Mouse (Mus musculus) midbrain, embryonic 13.5 days (tissue): ENCODE data around the gene Uvssa. TPM values are rescaled to one million over a fixed set of nuclear protein-coding genes. Genes with fewer than 3 reads are reported as not detected.

Experiments
- ATAC-seq: fragments of 200-750 bp; cut with Nextera tagmentation; 2 replicates; pipeline ENCODE4 v1.8.0; 2017; ENCODE audit warnings: mild to moderate bottlenecking, moderate TSS enrichment, moderate library complexity
- H3K27ac ChIP-seq: fragments of 300-500 bp; sonication (generic); 2 replicates; pipeline ENCODE4 v1.5.1; 2015; ENCODE audit warnings: inconsistent platforms, mild to moderate bottlenecking, moderate library complexity
- H3K27me3 ChIP-seq: fragments of 300-500 bp; sonication (generic); 2 replicates; pipeline ENCODE4 v1.6.1; 2015; ENCODE audit warnings: mild to moderate bottlenecking, inconsistent platforms
- H3K36me3 ChIP-seq: fragments of 300-500 bp; sonication (generic); 2 replicates; pipeline ENCODE4 v1.6.1; 2015; ENCODE audit warnings: mild to moderate bottlenecking, inconsistent platforms
- H3K4me1 ChIP-seq: fragments of 300-500 bp; sonication (generic); replicated peaks from 2 replicates; pipeline ENCODE4 v1.6.1; 2015; ENCODE audit warnings: inconsistent platforms
- H3K4me2 ChIP-seq: fragments of 300-500 bp; sonication (generic); replicated peaks from 2 replicates; pipeline ENCODE4 v1.6.1; 2015; ENCODE audit warnings: moderate library complexity, mild to moderate bottlenecking, inconsistent platforms
- H3K4me3 ChIP-seq: fragments of 300-500 bp; sonication (generic); replicated peaks from 2 replicates; pipeline ENCODE4 v1.5.1; 2015; ENCODE audit warnings: mild to moderate bottlenecking, inconsistent platforms
- H3K9ac ChIP-seq: fragments of 300-500 bp; sonication (generic); replicated peaks from 2 replicates; pipeline ENCODE4 v1.6.1; 2015; ENCODE audit warnings: mild to moderate bottlenecking, inconsistent platforms
- H3K9me3 ChIP-seq: fragments of 300-500 bp; sonication (generic); 2 replicates; pipeline ENCODE4 v1.6.1; 2016; ENCODE audit warnings: mild to moderate bottlenecking, inconsistent platforms
- WGBS: fragments of 180-500 bp; shearing (Covaris S2); methylation state at CpG from one replicate; pipeline ENCODE4 v1.1.7; 2015; 5-methylcytosine and 5-hydroxymethylcytosine counted together
- polyA plus RNA-seq: library from polyadenylated mRNA; unstranded; fragments of >200 nt; fragmentation: Nextera tagmentation; extraction: Ambion mirVana; gene quantifications from 2 replicates; pipeline ENCODE4 v1.2.1, GENCODE M21; 2015

Gene Uvssa
- polyA plus RNA-seq, 1 experiment from 2014 or later, result 9.9 TPM

DNA sequence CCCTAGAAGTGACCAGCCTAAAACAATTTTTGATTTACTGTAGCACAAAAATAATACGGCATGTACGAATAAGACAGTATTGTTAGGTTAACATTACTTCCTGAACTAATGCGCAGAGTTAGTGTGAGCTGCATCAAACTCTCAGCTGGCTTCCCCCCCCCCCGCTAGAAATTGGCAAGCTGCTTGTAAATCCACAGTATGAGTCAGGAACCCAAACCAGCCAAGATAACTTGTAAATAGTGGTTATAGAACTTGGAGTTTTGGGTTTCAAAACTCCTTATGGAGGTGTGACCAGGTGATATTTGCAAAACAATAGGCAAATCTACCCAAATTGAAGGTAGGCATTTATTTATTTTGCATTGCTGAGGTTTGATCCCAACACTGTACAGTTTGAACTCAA lies 28.6 kb upstream of the Uvssa start:
- no peaks in the 10 kb centered on the region for H3K27me3 ChIP-seq
- H3K9me3 ChIP-seq, result no peaks in the 10 kb centered on the region
- H3K4me2 ChIP-seq, result no peak overlapping the region
- H3K27ac ChIP-seq, result no peak overlapping the region
- WGBS, result 77% methylated on average over 4 of the region's 4 CpGs
- H3K36me3 ChIP-seq, result 0 out of 2 replicates have a peak, but pooled peaks cover 3% of the 10 kb centered on the region
- no peak overlapping the region for H3K4me3 ChIP-seq
- no peak overlapping the region for H3K9ac ChIP-seq
- ATAC-seq, result no peak
- peaks cover 13% of the 10 kb centered on the region; the same call in 1 of the 2 replicates for H3K4me1 ChIP-seq

GRCm38 (mm10) chr5:33351556-33352272 lies 26.6 kb upstream of the Uvssa start:
- Histone ChIP-seq H3K4me2 (no peak overlapping the region), H3K27ac (no peak overlapping the region), H3K9ac (no peak overlapping the region), H3K36me3 (no peaks in the 10 kb centered on the region), H3K4me3 (no peak overlapping the region), H3K4me1 (peaks cover 14% of the 10 kb centered on the region; the same call in 1 of the 2 replicates), H3K9me3 (no peaks in the 10 kb centered on the region), H3K27me3 (no peaks in the 10 kb centered on the region)
- no peak for ATAC-seq
- 86% methylated on average over 3 of the region's 3 CpGs for WGBS

- Histone ChIP-seq H3K36me3 (no peaks in the 10 kb centered on the region), H3K9me3 (no peaks in the 10 kb centered on the region), H3K9ac (no peak overlapping the region), H3K4me3 (no peak overlapping the region), H3K27me3 (no peaks in the 10 kb centered on the region), H3K4me1 (peaks cover 14% of the 10 kb centered on the region; the same call in 1 of the 2 replicates), H3K27ac (no peak overlapping the region), H3K4me2 (no peak overlapping the region)
- no peak for ATAC-seq
- WGBS, result 79% methylated on average over 8 of the region's 8 CpGs
Measured at GRCm38 (mm10) chr5:33352273-33352645, 26.1 kb upstream of the Uvssa start.

GRCm38 (mm10) chr5:33353011-33353410 lies 25.3 kb upstream of the Uvssa start:
- Histone ChIP-seq H3K9ac (no peak overlapping the region), H3K27ac (no peak overlapping the region), H3K4me1 (peaks cover 18% of the 10 kb centered on the region; the same call in 1 of the 2 replicates), H3K36me3 (0 out of 2 replicates have a peak, but pooled peaks cover 1% of the 10 kb centered on the region), H3K27me3 (no peaks in the 10 kb centered on the region), H3K4me3 (no peak overlapping the region), H3K4me2 (no peak overlapping the region), H3K9me3 (no peaks in the 10 kb centered on the region)
- ATAC-seq, result no peak
- WGBS, result 86% methylated on average over 3 of the region's 3 CpGs

GRCm38 (mm10) chr5:33357494-33357893 lies 20.9 kb upstream of the Uvssa start:
- Histone ChIP-seq H3K4me3 (no peak overlapping the region), H3K9ac (no peak overlapping the region), H3K36me3 (peaks cover 42% of the 10 kb centered on the region), H3K4me1 (peaks cover 28% of the 10 kb centered on the region), H3K27me3 (no peaks in the 10 kb centered on the region), H3K27ac (no peak overlapping the region), H3K9me3 (no peaks in the 10 kb centered on the region), H3K4me2 (no peak overlapping the region)
- no peak for ATAC-seq
- WGBS, result 95% methylated on average over 1 of the region's 1 CpGs

GRCm38 (mm10) chr5:33358467-33358866 lies 19.9 kb upstream of the Uvssa start:
- WGBS, result 92% methylated on average over 4 of the region's 4 CpGs
- Histone ChIP-seq H3K9ac (no peak overlapping the region), H3K9me3 (no peaks in the 10 kb centered on the region), H3K4me3 (no peak overlapping the region), H3K4me1 (peaks cover 21% of the 10 kb centered on the region), H3K36me3 (peaks cover 52% of the 10 kb centered on the region), H3K27ac (no peak overlapping the region), H3K4me2 (no peak overlapping the region), H3K27me3 (no peaks in the 10 kb centered on the region)
- no peak for ATAC-seq

DNA sequence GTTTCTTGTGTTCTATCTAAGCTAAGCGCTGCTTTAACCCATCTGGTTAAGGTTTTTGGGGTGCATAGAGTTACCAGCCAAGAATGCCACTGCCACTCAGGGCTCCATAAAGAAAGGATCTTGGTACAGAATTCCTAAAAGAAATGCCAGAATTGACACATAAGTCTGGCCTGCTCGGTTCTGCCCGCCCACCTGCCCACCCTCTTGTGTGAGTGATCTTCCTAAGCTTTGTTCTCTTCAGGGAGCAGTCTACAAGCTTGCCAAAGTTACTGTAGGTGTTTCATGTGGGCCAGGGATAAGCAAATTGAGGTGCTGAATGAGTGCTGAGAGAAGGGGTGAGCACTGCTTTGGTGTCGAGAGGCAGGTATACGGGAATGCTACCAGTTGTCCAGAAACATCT lies 15.1 kb upstream of the Uvssa start:
- Histone ChIP-seq H3K27ac (no peak overlapping the region), H3K4me3 (no peak overlapping the region), H3K9me3 (no peaks in the 10 kb centered on the region), H3K36me3 (peaks cover 94% of the 10 kb centered on the region), H3K4me1 (peaks cover 10% of the 10 kb centered on the region), H3K27me3 (no peaks in the 10 kb centered on the region), H3K4me2 (no peak overlapping the region), H3K9ac (no peak overlapping the region)
- WGBS, result 93% methylated on average over 5 of the region's 5 CpGs
- no peak for ATAC-seq

GRCm38 (mm10) chr5:33368651-33369050 lies 9.7 kb upstream of the Uvssa start:
- Histone ChIP-seq H3K27ac (no peak overlapping the region), H3K9me3 (no peaks in the 10 kb centered on the region), H3K9ac (no peak overlapping the region), H3K36me3 (peaks cover 99% of the 10 kb centered on the region), H3K4me3 (no peak overlapping the region), H3K4me2 (no peak overlapping the region), H3K4me1 (no peaks in the 10 kb centered on the region), H3K27me3 (no peaks in the 10 kb centered on the region)
- WGBS, result 91% methylated on average over 4 of the region's 4 CpGs
- ATAC-seq, result no peak

DNA sequence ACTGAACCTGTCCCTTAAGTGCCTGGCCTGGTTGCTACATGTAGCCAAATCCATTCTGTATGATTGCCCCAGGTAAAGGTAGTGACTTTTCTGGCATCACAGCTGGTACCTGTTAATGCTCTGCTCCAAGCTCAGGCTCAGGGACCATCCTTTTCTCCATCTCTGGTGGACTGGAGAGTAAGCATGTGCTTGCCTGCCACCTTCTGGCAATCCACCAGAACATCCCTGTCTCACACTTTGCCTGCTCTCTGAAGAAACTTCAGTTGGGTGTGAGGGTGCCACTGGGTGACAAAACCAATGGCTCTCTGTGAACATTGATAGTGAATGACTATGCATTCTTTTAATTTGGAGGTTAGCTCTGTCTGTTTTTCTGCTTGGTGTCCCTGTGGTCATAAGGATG lies 7.2 kb upstream of the Uvssa start:
- H3K27ac ChIP-seq, result no peak overlapping the region
- H3K27me3 ChIP-seq, result no peaks in the 10 kb centered on the region
- no peaks in the 10 kb centered on the region for H3K9me3 ChIP-seq
- no peak overlapping the region for H3K4me2 ChIP-seq
- H3K4me3 ChIP-seq, result no peak overlapping the region
- no peaks in the 10 kb centered on the region for H3K4me1 ChIP-seq
- peaks cover 82% of the 10 kb centered on the region for H3K36me3 ChIP-seq
- no peak overlapping the region for H3K9ac ChIP-seq
- ATAC-seq, result 0 out of 2 replicates have a peak, but pooled peaks have one; percentile 27

DNA sequence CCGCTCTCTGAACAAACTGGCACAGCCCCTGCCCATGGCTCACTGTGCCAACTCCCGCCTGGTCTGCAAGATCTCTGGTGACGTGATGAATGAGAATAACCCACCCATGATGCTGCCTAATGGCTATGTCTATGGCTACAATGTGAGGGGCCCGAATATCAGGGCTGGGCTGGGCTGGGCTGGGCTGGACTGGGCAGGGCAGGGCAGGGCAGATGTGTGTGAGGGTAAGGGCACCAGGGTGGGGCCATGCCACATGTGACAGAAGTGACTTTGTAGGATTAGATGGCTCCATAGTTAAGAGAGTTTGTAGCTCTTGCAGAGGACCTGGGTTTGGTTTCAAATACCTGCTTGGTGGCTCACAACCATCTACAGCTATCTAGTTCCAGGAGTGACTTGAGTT lies 6.7 kb upstream of the Uvssa start:
- Histone ChIP-seq H3K36me3 (peaks cover 77% of the 10 kb centered on the region), H3K4me3 (no peak overlapping the region), H3K27ac (no peak overlapping the region), H3K27me3 (no peaks in the 10 kb centered on the region), H3K4me2 (no peak overlapping the region), H3K4me1 (no peaks in the 10 kb centered on the region), H3K9me3 (no peaks in the 10 kb centered on the region), H3K9ac (no peak overlapping the region)
- no peak for ATAC-seq
- WGBS, result 91% methylated on average over 4 of the region's 4 CpGs

DNA sequence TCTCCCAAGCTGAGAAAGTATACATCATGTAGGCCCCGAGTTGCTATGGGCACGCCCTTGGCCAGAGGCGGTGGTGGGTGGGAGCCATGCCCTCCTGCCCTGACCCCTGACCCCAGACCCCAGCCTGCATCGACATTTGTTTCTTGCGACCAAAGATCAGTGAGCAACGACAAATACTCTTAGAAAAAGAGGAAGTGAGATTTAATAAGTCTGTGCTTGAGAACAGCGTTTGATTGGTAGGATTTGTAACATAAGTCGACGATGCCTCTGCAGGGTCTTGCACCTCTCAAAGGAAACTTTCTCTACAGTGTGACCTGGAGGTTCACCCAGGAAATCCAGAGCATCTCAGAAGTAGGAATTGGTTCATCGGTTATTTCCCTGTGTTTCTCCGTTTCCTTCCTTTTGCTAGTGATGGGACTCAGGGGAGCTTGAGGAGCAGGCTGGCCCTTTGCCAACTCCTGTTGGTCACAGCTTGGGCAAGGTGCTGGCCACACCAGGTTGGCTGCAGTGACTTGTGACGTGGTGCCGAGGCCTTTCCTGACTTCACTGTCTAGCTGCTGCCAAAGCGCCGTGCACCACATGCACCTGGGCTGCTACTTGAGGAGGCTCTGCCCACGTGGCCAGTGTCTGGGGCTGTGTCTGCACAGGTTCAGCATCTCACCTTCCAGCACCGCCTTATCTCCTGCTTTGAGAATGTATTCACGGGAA lies 5.9 kb upstream of the Uvssa start:
- peaks cover 69% of the 10 kb centered on the region for H3K36me3 ChIP-seq
- H3K27me3 ChIP-seq, result no peaks in the 10 kb centered on the region
- H3K27ac ChIP-seq, result no peak overlapping the region
- WGBS, result 77% methylated on average over 18 of the region's 18 CpGs
- H3K9ac ChIP-seq, result no peak overlapping the region
- H3K4me3 ChIP-seq, result no peak overlapping the region
- no peak for ATAC-seq
- H3K4me2 ChIP-seq, result no peak overlapping the region
- H3K4me1 ChIP-seq, result peaks cover 1% of the 10 kb centered on the region
- H3K9me3 ChIP-seq, result no peaks in the 10 kb centered on the region

- Histone ChIP-seq H3K4me2 (peak overlapping the region; percentile 86), H3K4me3 (peak overlapping the region; percentile 55), H3K9ac (no peak overlapping the region), H3K27ac (no peak overlapping the region), H3K27me3 (no peaks in the 10 kb centered on the region), H3K36me3 (peaks cover 32% of the 10 kb centered on the region), H3K4me1 (peaks cover 12% of the 10 kb centered on the region), H3K9me3 (no peaks in the 10 kb centered on the region)
- WGBS, result 65% methylated on average over 6 of the region's 6 CpGs
- ATAC-seq, result no peak
Measured at GRCm38 (mm10) chr5:33377176-33377575, 1.2 kb upstream of the Uvssa start.
